In the genomic region with DNA sequence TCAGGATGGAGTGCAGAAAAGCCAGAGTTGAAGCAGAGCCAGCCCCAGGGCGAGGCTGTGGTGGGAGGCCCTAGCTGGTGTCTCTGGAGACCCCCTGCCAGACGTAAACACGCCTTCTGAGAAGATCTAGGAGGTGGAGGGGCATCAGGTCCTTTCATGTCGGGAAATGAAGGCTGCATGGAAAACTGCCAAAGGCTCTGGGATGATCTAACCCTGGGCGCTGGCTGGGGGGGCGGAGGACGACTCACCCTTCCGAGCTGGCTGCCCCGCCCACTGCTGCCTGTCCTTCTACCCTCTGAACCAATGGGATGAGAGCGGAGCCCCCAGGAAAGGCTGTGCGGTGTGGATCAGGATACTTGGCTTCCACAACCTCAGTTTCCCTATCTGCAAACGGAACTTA, we compare ENCODE assay signal across 8 mouse cellular contexts. TPM values are rescaled to one million over a fixed set of nuclear protein-coding genes. Genes with fewer than 3 reads are reported as not detected.
DNase-seq lines count a peak whose midpoint lies in the region; ATAC-seq lines count a peak whose summit lies in the region.

No protein-coding gene starts in this region.

- no peak for ATAC-seq in liver, embryonic 12.5 days
- ATAC-seq in megakaryocyte, adult 5-6 weeks (ENCODE audit: poor library complexity, severe bottlenecking): no peak

- H3K36me3 ChIP-seq in liver, embryonic 12.5 days: 0 out of 2 replicates have a peak, but pooled peaks cover 4% of the 10 kb centered on the region

- H3K4me2 ChIP-seq in liver, embryonic 12.5 days: no peak overlapping the region

- no peaks in the 10 kb centered on the region for H3K27me3 ChIP-seq in liver, embryonic 12.5 days (replicated peaks)

- no peaks in the 10 kb centered on the region for H3K9me3 ChIP-seq in liver, embryonic 12.5 days (replicated peaks)

- no peak overlapping the region for H3K9ac ChIP-seq in liver, embryonic 12.5 days

- WGBS in liver, embryonic 12.5 days (ENCODE audit: insufficient replicate concordance): 67% methylated on average over 12 of the region's 12 CpGs

- DNase-seq in liver: peak; percentile 45
- peak; percentile 59 to 70 for DNase-seq in adrenal gland, postnatal 4 days (ENCODE audit: low spot score in 2 of 2)
- peak; percentile 75 for DNase-seq in heart, postnatal 4 days
- DNase-seq in lung, postnatal 4 days: peak; percentile 81 to 85
- no peak for DNase-seq in right cerebral cortex, postnatal 36 days (ENCODE audit: low spot score in 2 of 2)
- DNase-seq in urinary bladder, adult 18-20 months (ENCODE audit: low spot score in 2 of 2): no peak

- peaks cover 48% of the 10 kb centered on the region for H3K4me1 ChIP-seq in liver, embryonic 12.5 days

- H3K4me3 ChIP-seq in liver, embryonic 12.5 days: no peak overlapping the region

- no peak overlapping the region for H3K27ac ChIP-seq in liver, embryonic 12.5 days

RNA-seq across cellular contexts. Expression of a gene that starts 16.4 kb away (rescaled TPM):
- polyA plus RNA-seq in liver, embryonic 12.5 days (2016; fragmentation: Nextera tagmentation; extraction: Ambion mirVana): 23.5 and 26.4 TPM in 2 replicates
- 100 to 1,000 TPM in 1 of 2 experiments, 10 to 100 TPM in 1; 93.5 to 104 TPM for total RNA-seq in adrenal gland, postnatal 4 days (2021)
- total RNA-seq in heart, postnatal 4 days (2021): 10 to 100 TPM; 59.8 to 60.3 TPM
- total RNA-seq in megakaryocyte, adult 5-6 weeks (2015): 4.9 and 5.7 TPM in 2 replicates
- total RNA-seq in megakaryocyte, adult 5-6 weeks (2017): 4.4 and 8.7 TPM in 2 replicates

Comparison
In these comparisons a context has a peak if more than half of its experiments do, and no peak if none do; other contexts are left out.
1. DNase-seq: peak in liver (single experiment), adrenal gland, postnatal 4 days (2 of 2), heart, postnatal 4 days (single experiment) and lung, postnatal 4 days (2 of 2); none in right cerebral cortex, postnatal 36 days (0 of 2) and urinary bladder, adult 18-20 months (0 of 2).
2. RNA of a gene that starts 16.4 kb away (total RNA-seq): 93.5 to 104 TPM in adrenal gland, postnatal 4 days and 59.8 to 60.3 TPM in heart, postnatal 4 days; 4.4 to 8.7 TPM in megakaryocyte, adult 5-6 weeks; every median in the first group is over 4 times any median in the second.